In genomic region chr7:66694467-66694866, GRCm38 (mm10) we compare ENCODE assay signal across 24 mouse cellular contexts. TPM values are rescaled to one million over a fixed set of nuclear protein-coding genes. Genes with fewer than 3 reads are reported as not detected.
DNase-seq lines count a peak whose midpoint lies in the region; ATAC-seq and TF ChIP-seq lines count a peak whose summit lies in the region.
"Had no signal": no experiment of that assay in that cellular context is flagged by ENCODE, and none has a peak within 500 bp of the region (broad histone marks: within the 10 kb centered on the region; RNA-seq: fewer than 3 reads in every experiment).

No protein-coding gene starts in this region.

- WGBS in forebrain, embryonic 10.5 days = 85% methylated on average over 7 of the region's 7 CpGs
- 86% methylated on average over 7 of the region's 7 CpGs for WGBS in forebrain, embryonic 15.5 days
- WGBS in hindbrain, embryonic 10.5 days = 76% methylated on average over 7 of the region's 7 CpGs

- TF ChIP-seq POLR2A in testis, adult 2 months (IDR thresholded peaks at IDR 0.05; ENCODE audit: control insufficient read depth, low read depth, low read length) = no peak

- no peaks in the 10 kb centered on the region for H3K9me3 ChIP-seq in forebrain, embryonic 10.5 days
- no peaks in the 10 kb centered on the region for H3K9me3 ChIP-seq in forebrain, embryonic 15.5 days
- no peaks in the 10 kb centered on the region for H3K9me3 ChIP-seq in hindbrain, embryonic 10.5 days
- H3K9me3 ChIP-seq: heart, embryonic 10.5 days; hindbrain, embryonic 13.5 days; liver, embryonic 13.5 days had no signal

- H3K4me1 ChIP-seq in forebrain, embryonic 10.5 days = peaks cover 7% of the 10 kb centered on the region
- H3K4me1 ChIP-seq in forebrain, embryonic 15.5 days = peaks cover 11% of the 10 kb centered on the region
- H3K4me1 ChIP-seq in testis, adult 2 months (ENCODE audit: control insufficient read depth, insufficient read depth, low read length) = peaks cover 2% of the 10 kb centered on the region; the same call in 1 of the 2 replicates
- peaks cover 7% of the 10 kb centered on the region for H3K4me1 ChIP-seq in hindbrain, embryonic 10.5 days (replicated peaks)

- no peak overlapping the region for H3K4me2 ChIP-seq in forebrain, embryonic 15.5 days (replicated peaks)
- H3K4me2 ChIP-seq: hindbrain, embryonic 13.5 days; liver, embryonic 13.5 days had no signal

- no peak overlapping the region for H3K4me3 ChIP-seq in forebrain, embryonic 10.5 days
- no peak overlapping the region for H3K4me3 ChIP-seq in forebrain, embryonic 15.5 days
- H3K4me3 ChIP-seq in testis, adult 2 months (ENCODE audit: control insufficient read depth, low read depth, low read length) = no peak overlapping the region
- no peak overlapping the region for H3K4me3 ChIP-seq in hindbrain, embryonic 10.5 days
- H3K4me3 ChIP-seq: heart, embryonic 10.5 days; hindbrain, embryonic 13.5 days; left cerebral cortex, adult 2 months; liver, embryonic 13.5 days had no signal

- peak; percentile 11 for DNase-seq in forebrain, embryonic 10.5 days (ENCODE audit: extremely low spot score, low spot score)
- DNase-seq in kidney, postnatal 4 days = peak; percentile 7 to 11
- no peak for DNase-seq in kidney, postnatal 25 days
- no peak for DNase-seq in testis, postnatal 10 days (ENCODE audit: low spot score)
- no peak for DNase-seq in hindbrain, embryonic 10.5 days (ENCODE audit: low spot score)
- DNase-seq: adrenal gland, postnatal 36 days; cerebellum, adult 8-10 months; forebrain, postnatal 0 days; gastrocnemius, postnatal 36 days; heart, postnatal 10 days; layer of hippocampus, adult 9-11 months; liver, embryonic 13.5 days; lung, postnatal 4 days; right cerebral cortex, postnatal 14 days; spleen, adult 18-20 months; thymus, postnatal 25 days had no signal

- H3K36me3 ChIP-seq in forebrain, embryonic 10.5 days (replicated peaks) = peaks cover 28% of the 10 kb centered on the region
- H3K36me3 ChIP-seq in forebrain, embryonic 15.5 days = peaks cover 12% of the 10 kb centered on the region; the same call in 1 of the 2 replicates
- H3K36me3 ChIP-seq in testis, adult 2 months (ENCODE audit: control insufficient read depth, insufficient read depth, low read length) = no peaks in the 10 kb centered on the region
- H3K36me3 ChIP-seq in hindbrain, embryonic 10.5 days = peaks cover 26% of the 10 kb centered on the region
- H3K36me3 ChIP-seq: liver, embryonic 13.5 days had no signal

- TF ChIP-seq CTCF in testis, adult 2 months (IDR thresholded peaks at IDR 0.05; ENCODE audit: control insufficient read depth, insufficient read depth, insufficient replicate concordance, low read depth, low read length) = no peak

- no peaks in the 10 kb centered on the region for H3K27me3 ChIP-seq in forebrain, embryonic 10.5 days (ENCODE audit: poor library complexity, severe bottlenecking)
- H3K27me3 ChIP-seq in forebrain, embryonic 15.5 days = no peaks in the 10 kb centered on the region
- no peaks in the 10 kb centered on the region for H3K27me3 ChIP-seq in testis, adult 2 months (ENCODE audit: control insufficient read depth, insufficient read depth, low read length)
- H3K27me3 ChIP-seq in hindbrain, embryonic 10.5 days (ENCODE audit: insufficient read depth, poor library complexity, severe bottlenecking) = no peaks in the 10 kb centered on the region
- H3K27me3 ChIP-seq: CH12.LX; hindbrain, embryonic 13.5 days; liver, embryonic 13.5 days had no signal

- no peak overlapping the region for H3K9ac ChIP-seq in forebrain, embryonic 15.5 days (replicated peaks)
- H3K9ac ChIP-seq: forebrain, postnatal 0 days; hindbrain, embryonic 13.5 days; liver, embryonic 13.5 days had no signal

- H3K27ac ChIP-seq in forebrain, embryonic 10.5 days = no peak overlapping the region
- H3K27ac ChIP-seq in forebrain, embryonic 15.5 days (replicated peaks) = no peak overlapping the region
- peak overlapping the region; percentile 42; the same call in 1 of the 2 replicates for H3K27ac ChIP-seq in testis, adult 2 months (ENCODE audit: control insufficient read depth, insufficient read depth, low read depth, low read length)
- H3K27ac ChIP-seq in hindbrain, embryonic 10.5 days = no peak overlapping the region
- H3K27ac ChIP-seq: heart, embryonic 10.5 days; hindbrain, embryonic 13.5 days; kidney, postnatal 0 days; left cerebral cortex, adult 2 months; liver, embryonic 13.5 days had no signal

- no peak for ATAC-seq in forebrain, embryonic 15.5 days (replicated peaks)
- ATAC-seq: forebrain, postnatal 0 days; inflammation-experienced regulatory T-cells, adult 6 months had no signal

RNA-seq across cellular contexts. Expression of gene Lins1, which starts 4.8 kb away (rescaled TPM):
- 22.9 and 24.6 TPM in 2 replicates for polyA plus RNA-seq in forebrain, embryonic 10.5 days (2016; fragmentation: Nextera tagmentation; extraction: Ambion mirVana)
- polyA plus RNA-seq in forebrain, embryonic 15.5 days (2015; fragmentation: Nextera tagmentation; extraction: Ambion mirVana) = 21.4 and 24.1 TPM in 2 replicates
- 9.1 and 9.6 TPM in 2 replicates for polyA plus RNA-seq in testis, adult 2 months (2012; rRNA removed)
- polyA plus RNA-seq in hindbrain, embryonic 10.5 days (2016; fragmentation: Nextera tagmentation; extraction: Ambion mirVana) = 20.0 and 23.7 TPM in 2 replicates

RNA-seq across cellular contexts. Expression of gene Asb7, which starts 5.1 kb away (rescaled TPM):
- polyA plus RNA-seq in forebrain, embryonic 10.5 days (2016; fragmentation: Nextera tagmentation; extraction: Ambion mirVana) = 14.6 and 15.6 TPM in 2 replicates
- 18.9 and 20.0 TPM in 2 replicates for polyA plus RNA-seq in forebrain, embryonic 15.5 days (2015; fragmentation: Nextera tagmentation; extraction: Ambion mirVana)
- polyA plus RNA-seq in testis, adult 2 months (2012; rRNA removed) = 8.6 TPM in 2 replicates
- 15.7 and 17.1 TPM in 2 replicates for polyA plus RNA-seq in hindbrain, embryonic 10.5 days (2016; fragmentation: Nextera tagmentation; extraction: Ambion mirVana)

RNA-seq across cellular contexts. Expression of gene Cers3, which starts 48.8 kb away (rescaled TPM):
- polyA plus RNA-seq in forebrain, embryonic 10.5 days (2016; fragmentation: Nextera tagmentation; extraction: Ambion mirVana) = 0.79 and 0.87 TPM in 2 replicates
- 0.70 and 0.93 TPM in 2 replicates for polyA plus RNA-seq in forebrain, embryonic 15.5 days (2015; fragmentation: Nextera tagmentation; extraction: Ambion mirVana)
- polyA plus RNA-seq in testis, adult 2 months (2012; rRNA removed) = 41.7 and 69.7 TPM in 2 replicates
- polyA plus RNA-seq in hindbrain, embryonic 10.5 days (2016; fragmentation: Nextera tagmentation; extraction: Ambion mirVana) = 0.84 and 0.98 TPM in 2 replicates
- polyA plus RNA-seq: inflammation-experienced regulatory T-cells, adult 6 months had no signal

Comparison
In these comparisons a context has a peak if more than half of its experiments do, and no peak if none do; other contexts are left out.
1. DNase-seq: peak in forebrain, embryonic 10.5 days (single experiment) and kidney, postnatal 4 days (2 of 2); none in kidney, postnatal 25 days (0 of 2), testis, postnatal 10 days (single experiment) and hindbrain, embryonic 10.5 days (single experiment).
2. RNA of gene Cers3, which starts 48.8 kb away (polyA plus RNA-seq): 41.7 to 69.7 TPM in testis, adult 2 months; 0.84 to 0.98 TPM in hindbrain, embryonic 10.5 days, 0.79 to 0.87 TPM in forebrain, embryonic 10.5 days and 0.70 to 0.93 TPM in forebrain, embryonic 15.5 days; every median in the first group is over 10 times any median in the second.